Mouse (Mus musculus): ENCODE data around the gene Gm20388. TPM values are rescaled to one million over a fixed set of nuclear protein-coding genes. Genes with fewer than 3 reads are reported as not detected.

Gm20388 gene
- polyA plus RNA-seq, 1 experiment, result 49.7 TPM

DNA sequence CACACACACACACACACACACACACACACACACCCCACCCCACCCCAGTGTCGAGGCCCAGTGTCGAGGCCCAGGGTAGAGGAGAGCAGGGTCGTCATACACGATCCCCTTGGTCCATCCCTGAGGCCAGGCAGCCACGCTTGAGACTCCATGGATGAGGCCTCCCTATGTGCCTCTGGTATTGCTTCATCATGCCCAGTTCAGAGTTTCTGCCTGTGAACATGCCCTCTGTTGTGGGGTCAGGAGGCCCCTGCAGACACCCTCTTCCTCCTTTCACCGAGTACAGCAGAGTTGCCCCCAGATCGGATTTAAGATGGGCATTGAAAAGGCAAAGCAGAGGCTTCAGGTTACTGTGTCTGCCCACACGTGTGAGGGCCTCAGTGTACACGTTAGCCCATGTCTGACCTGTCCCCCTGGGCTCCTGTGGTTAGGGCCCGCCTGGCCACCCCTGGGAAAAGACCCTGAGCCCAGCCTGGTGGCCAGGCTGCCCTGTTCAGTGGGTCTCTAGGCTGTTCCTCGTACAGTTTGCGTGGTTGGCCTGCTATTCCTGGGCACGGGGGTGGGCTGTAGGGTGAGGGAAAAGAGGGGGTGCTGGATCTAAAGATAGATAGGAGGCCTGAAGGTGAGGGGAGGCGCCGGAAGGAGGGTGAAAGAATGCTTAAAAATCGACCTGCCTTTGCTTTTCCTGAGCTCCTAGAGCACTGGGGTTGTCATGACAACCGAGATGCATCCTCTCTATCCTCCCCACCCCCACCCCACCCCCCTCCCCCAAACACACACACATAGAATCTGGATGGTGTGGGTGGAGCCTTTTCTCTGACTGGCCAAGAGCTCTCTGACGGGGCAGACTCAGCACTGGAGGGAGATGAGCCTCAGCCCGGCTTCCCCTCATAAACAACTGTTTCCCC, 1860.5 kb downstream of the Gm20388 start:
- TF ChIP-seq POLR2A (IDR thresholded peaks at IDR 0.05; ENCODE audit: low read depth, low read length), result no peak
- no peak for TF ChIP-seq CTCF (conservative IDR thresholded peaks at IDR 0.05; ENCODE audit: insufficient read depth, insufficient read length, low read depth, low read length)
- no peak for DNase-seq
- no peaks in the 10 kb centered on the region for H3K36me3 ChIP-seq (ENCODE audit: control insufficient read depth, insufficient read depth, low read length)
- H3K4me3 ChIP-seq (ENCODE audit: insufficient read depth, low read depth, low read length), result no peak overlapping the region
- WGBS, result 26% methylated on average over 19 of the region's 19 CpGs
- H3K4me1 ChIP-seq (ENCODE audit: control insufficient read depth, insufficient read depth, low read length), result no peaks in the 10 kb centered on the region
- H3K27ac ChIP-seq (ENCODE audit: insufficient read depth, low read depth, low read length), result no peak overlapping the region
- no peaks in the 10 kb centered on the region for H3K27me3 ChIP-seq (replicated peaks; ENCODE audit: control insufficient read depth, insufficient read depth, low read length)

DNA sequence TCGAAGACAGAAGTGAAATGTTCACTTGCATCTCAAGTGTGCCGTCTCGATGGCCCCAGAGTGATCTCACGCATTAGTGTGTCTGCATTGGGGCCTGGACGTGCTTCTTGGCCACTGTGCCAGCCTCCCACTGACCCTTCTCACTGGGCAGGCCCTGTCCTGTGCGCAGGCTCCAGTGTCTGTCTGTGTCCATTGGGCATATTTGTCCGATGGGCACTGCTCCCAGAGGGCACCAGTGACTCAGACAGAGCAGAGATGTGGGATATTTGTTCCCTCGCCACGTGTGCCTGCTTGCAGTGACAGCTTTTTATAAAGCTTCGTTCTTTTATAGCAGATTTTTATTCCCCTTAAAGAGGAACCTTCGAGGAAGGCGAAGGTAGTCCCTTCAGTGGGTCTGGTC, 1863.2 kb downstream of the Gm20388 start:
- 84% methylated on average over 12 of the region's 12 CpGs for WGBS
- H3K27ac ChIP-seq (ENCODE audit: insufficient read depth, low read depth, low read length), result no peak overlapping the region
- H3K27me3 ChIP-seq (replicated peaks; ENCODE audit: control insufficient read depth, insufficient read depth, low read length), result no peaks in the 10 kb centered on the region
- DNase-seq, result no peak
- no peaks in the 10 kb centered on the region for H3K36me3 ChIP-seq (ENCODE audit: control insufficient read depth, insufficient read depth, low read length)
- H3K4me3 ChIP-seq (ENCODE audit: insufficient read depth, low read depth, low read length), result no peak overlapping the region
- no peaks in the 10 kb centered on the region for H3K4me1 ChIP-seq (ENCODE audit: control insufficient read depth, insufficient read depth, low read length)
- no peak for TF ChIP-seq CTCF (conservative IDR thresholded peaks at IDR 0.05; ENCODE audit: insufficient read depth, insufficient read length, low read depth, low read length)
- TF ChIP-seq POLR2A (IDR thresholded peaks at IDR 0.05; ENCODE audit: low read depth, low read length), result no peak

DNA sequence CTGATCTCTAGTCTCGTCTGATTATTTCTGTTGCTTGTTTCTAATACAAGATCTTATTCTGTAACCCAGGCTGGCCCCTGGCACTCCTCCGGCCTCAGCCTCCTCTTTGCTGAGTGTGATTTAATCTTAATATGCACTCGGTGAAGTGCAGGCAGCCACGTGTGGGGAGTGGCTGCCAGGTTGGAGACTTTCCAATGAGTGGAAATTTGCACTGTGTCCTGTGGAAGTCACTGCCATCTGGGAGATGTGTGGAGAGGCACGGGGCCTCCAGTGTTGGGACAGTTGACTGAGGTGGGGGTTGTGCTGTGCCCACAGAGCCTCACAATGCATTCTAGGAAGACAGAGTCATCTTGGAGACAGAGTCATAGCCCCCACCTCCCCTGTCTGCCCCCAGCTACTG, 1871.9 kb downstream of the Gm20388 start:
- TF ChIP-seq POLR2A (IDR thresholded peaks at IDR 0.05; ENCODE audit: low read depth, low read length) (no peak), CTCF (conservative IDR thresholded peaks at IDR 0.05; ENCODE audit: insufficient read depth, insufficient read length, low read depth, low read length) (no peak)
- no peak overlapping the region for H3K4me3 ChIP-seq (ENCODE audit: insufficient read depth, low read depth, low read length)
- no peaks in the 10 kb centered on the region for H3K27me3 ChIP-seq (replicated peaks; ENCODE audit: control insufficient read depth, insufficient read depth, low read length)
- DNase-seq, result no peak
- H3K36me3 ChIP-seq (ENCODE audit: control insufficient read depth, insufficient read depth, low read length), result no peaks in the 10 kb centered on the region
- 45% methylated on average over 5 of the region's 5 CpGs for WGBS
- no peak overlapping the region for H3K27ac ChIP-seq (ENCODE audit: insufficient read depth, low read depth, low read length)
- no peaks in the 10 kb centered on the region for H3K4me1 ChIP-seq (ENCODE audit: control insufficient read depth, insufficient read depth, low read length)

DNA sequence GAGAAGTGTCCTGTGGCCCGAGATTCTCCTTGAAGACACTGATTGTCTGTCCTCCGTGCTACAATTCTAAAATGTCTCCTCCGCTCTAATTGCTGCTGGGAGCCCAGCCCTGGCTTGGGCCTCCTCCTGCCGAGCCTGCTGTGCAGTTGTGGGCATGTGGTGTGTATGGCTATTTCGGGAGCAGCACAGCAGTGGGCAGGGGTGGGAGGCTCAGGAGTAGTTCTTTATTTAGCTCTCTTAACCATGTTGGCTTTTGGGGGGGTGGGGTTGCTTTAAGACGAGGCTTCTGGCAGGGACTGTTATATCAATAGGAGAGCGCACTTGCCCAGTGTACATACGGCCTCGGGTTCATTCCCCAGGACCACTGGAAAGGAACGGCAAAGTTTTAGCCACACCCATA, 1875.9 kb downstream of the Gm20388 start:
- DNase-seq, result no peak
- no peak overlapping the region for H3K4me3 ChIP-seq (ENCODE audit: insufficient read depth, low read depth, low read length)
- no peaks in the 10 kb centered on the region for H3K4me1 ChIP-seq (ENCODE audit: control insufficient read depth, insufficient read depth, low read length)
- no peaks in the 10 kb centered on the region for H3K36me3 ChIP-seq (ENCODE audit: control insufficient read depth, insufficient read depth, low read length)
- no peaks in the 10 kb centered on the region for H3K27me3 ChIP-seq (replicated peaks; ENCODE audit: control insufficient read depth, insufficient read depth, low read length)
- H3K27ac ChIP-seq (ENCODE audit: insufficient read depth, low read depth, low read length), result no peak overlapping the region
- WGBS, result 24% methylated on average over 10 of the region's 10 CpGs
- TF ChIP-seq POLR2A (IDR thresholded peaks at IDR 0.05; ENCODE audit: low read depth, low read length) (no peak), CTCF (conservative IDR thresholded peaks at IDR 0.05; ENCODE audit: insufficient read depth, insufficient read length, low read depth, low read length) (no peak)

DNA sequence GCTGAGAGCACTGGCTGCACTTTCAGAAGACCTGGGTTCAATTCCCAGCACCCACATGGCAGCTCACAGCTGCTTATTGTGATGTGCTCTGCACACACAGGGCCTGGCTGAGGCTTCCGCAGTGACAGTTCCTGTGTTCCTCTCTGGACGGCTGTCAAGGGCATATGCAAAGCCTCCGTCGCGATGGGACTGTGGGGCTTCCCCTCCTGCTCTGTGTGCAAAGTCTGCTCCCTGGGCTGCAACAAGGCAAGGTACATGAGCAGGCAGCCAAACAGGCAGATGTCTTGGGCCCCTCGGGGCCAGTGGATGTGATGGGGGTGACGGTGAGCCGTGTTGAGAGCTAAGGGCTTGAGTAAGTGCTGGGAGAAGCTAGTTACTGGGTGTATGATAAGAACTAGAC, 1878.1 kb downstream of the Gm20388 start:
- DNase-seq, result no peak
- no peak overlapping the region for H3K4me3 ChIP-seq (ENCODE audit: insufficient read depth, low read depth, low read length)
- H3K4me1 ChIP-seq (ENCODE audit: control insufficient read depth, insufficient read depth, low read length), result no peaks in the 10 kb centered on the region
- no peak overlapping the region for H3K27ac ChIP-seq (ENCODE audit: insufficient read depth, low read depth, low read length)
- no peak for TF ChIP-seq POLR2A (IDR thresholded peaks at IDR 0.05; ENCODE audit: low read depth, low read length)
- TF ChIP-seq CTCF (conservative IDR thresholded peaks at IDR 0.05; ENCODE audit: insufficient read depth, insufficient read length, low read depth, low read length), result no peak
- no peaks in the 10 kb centered on the region for H3K36me3 ChIP-seq (ENCODE audit: control insufficient read depth, insufficient read depth, low read length)
- H3K27me3 ChIP-seq (replicated peaks; ENCODE audit: control insufficient read depth, insufficient read depth, low read length), result no peaks in the 10 kb centered on the region
- 82% methylated on average over 8 of the region's 8 CpGs for WGBS

GRCm38 (mm10) chr8:121792159-121792558, 1881.5 kb downstream of the Gm20388 start:
- no peak overlapping the region for H3K4me3 ChIP-seq (ENCODE audit: insufficient read depth, low read depth, low read length)
- no peaks in the 10 kb centered on the region for H3K27me3 ChIP-seq (replicated peaks; ENCODE audit: control insufficient read depth, insufficient read depth, low read length)
- no peak for DNase-seq
- no peak overlapping the region for H3K27ac ChIP-seq (ENCODE audit: insufficient read depth, low read depth, low read length)
- TF ChIP-seq CTCF (conservative IDR thresholded peaks at IDR 0.05; ENCODE audit: insufficient read depth, insufficient read length, low read depth, low read length) (no peak), POLR2A (IDR thresholded peaks at IDR 0.05; ENCODE audit: low read depth, low read length) (no peak)
- H3K4me1 ChIP-seq (ENCODE audit: control insufficient read depth, insufficient read depth, low read length), result no peaks in the 10 kb centered on the region
- no peaks in the 10 kb centered on the region for H3K36me3 ChIP-seq (ENCODE audit: control insufficient read depth, insufficient read depth, low read length)
- WGBS, result 67% methylated on average over 7 of the region's 7 CpGs

GRCm38 (mm10) chr8:121792627-121793026, 1882.0 kb downstream of the Gm20388 start:
- Histone ChIP-seq H3K27me3 (replicated peaks; ENCODE audit: control insufficient read depth, insufficient read depth, low read length) (no peaks in the 10 kb centered on the region), H3K4me3 (ENCODE audit: insufficient read depth, low read depth, low read length) (no peak overlapping the region), H3K27ac (ENCODE audit: insufficient read depth, low read depth, low read length) (no peak overlapping the region), H3K36me3 (ENCODE audit: control insufficient read depth, insufficient read depth, low read length) (no peaks in the 10 kb centered on the region), H3K4me1 (ENCODE audit: control insufficient read depth, insufficient read depth, low read length) (no peaks in the 10 kb centered on the region)
- WGBS, result 85% methylated on average over 4 of the region's 4 CpGs
- no peak for DNase-seq
- TF ChIP-seq POLR2A (IDR thresholded peaks at IDR 0.05; ENCODE audit: low read depth, low read length), result no peak
- TF ChIP-seq CTCF (conservative IDR thresholded peaks at IDR 0.05; ENCODE audit: insufficient read depth, insufficient read length, low read depth, low read length), result no peak

All from kidney, adult 2 months (tissue).